Mouse (Mus musculus) adrenal gland, postnatal 25 days (tissue): ENCODE measurements around the gene Gm11127. TPM values are rescaled to one million over a fixed set of nuclear protein-coding genes. Genes with fewer than 3 reads are reported as not detected.
"Not testable (repeated sequence)": the region's sequence is repeated elsewhere in the genome, so short reads cannot be mapped to it uniquely, and the experiment has no call there.

Source experiments
- DNase-seq: peaks from one replicate; pipeline ENCODE4 v3.0.0; 2021; ENCODE audit warnings: mixed read lengths
- total RNA-seq: library from RNA; stranded (reverse); gene quantifications from 2 replicates; pipeline ENCODE4 v1.2.3, GENCODE M21; 2021

Gm11127 gene
- total RNA-seq, 1 experiment from 2014 or later = 2.2 TPM

DNA sequence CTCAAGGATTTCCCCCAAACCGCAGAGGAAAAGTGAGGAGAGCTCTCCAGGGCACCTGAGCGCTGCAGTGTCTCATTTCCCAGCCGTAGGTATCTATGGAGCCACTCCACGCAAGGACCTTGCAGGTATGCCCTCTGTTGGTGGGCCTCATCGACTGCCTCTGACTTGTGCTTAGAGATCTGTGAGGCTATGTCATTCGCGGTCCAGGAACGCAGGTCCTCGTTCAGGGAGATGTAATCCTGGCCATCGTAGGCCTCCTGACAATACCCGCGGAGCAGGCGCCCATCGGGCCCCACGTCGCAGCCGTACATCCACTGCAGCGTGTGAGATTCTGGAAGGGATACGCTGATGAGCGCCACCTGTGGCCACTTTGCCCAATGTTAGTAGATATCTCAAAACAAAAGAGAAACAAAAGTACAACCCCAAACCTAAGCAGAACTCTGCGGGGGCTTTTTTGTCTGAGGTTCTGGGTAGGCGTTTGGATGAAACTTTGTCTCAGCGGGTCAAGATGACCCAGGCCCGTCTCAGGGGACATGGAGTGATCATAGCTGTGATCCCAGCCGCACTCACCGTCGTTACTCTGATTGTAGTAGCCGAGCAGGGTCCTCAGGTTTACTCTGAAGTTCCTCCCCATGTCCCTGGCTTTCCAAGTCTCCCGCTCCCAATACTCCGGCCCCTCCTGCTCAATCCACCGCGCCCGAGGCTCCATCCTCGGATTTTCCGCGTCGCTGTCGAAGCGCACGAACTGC, 26.4 kb downstream of the Gm11127 start:
- DNase-seq = peak; percentile 25

DNA sequence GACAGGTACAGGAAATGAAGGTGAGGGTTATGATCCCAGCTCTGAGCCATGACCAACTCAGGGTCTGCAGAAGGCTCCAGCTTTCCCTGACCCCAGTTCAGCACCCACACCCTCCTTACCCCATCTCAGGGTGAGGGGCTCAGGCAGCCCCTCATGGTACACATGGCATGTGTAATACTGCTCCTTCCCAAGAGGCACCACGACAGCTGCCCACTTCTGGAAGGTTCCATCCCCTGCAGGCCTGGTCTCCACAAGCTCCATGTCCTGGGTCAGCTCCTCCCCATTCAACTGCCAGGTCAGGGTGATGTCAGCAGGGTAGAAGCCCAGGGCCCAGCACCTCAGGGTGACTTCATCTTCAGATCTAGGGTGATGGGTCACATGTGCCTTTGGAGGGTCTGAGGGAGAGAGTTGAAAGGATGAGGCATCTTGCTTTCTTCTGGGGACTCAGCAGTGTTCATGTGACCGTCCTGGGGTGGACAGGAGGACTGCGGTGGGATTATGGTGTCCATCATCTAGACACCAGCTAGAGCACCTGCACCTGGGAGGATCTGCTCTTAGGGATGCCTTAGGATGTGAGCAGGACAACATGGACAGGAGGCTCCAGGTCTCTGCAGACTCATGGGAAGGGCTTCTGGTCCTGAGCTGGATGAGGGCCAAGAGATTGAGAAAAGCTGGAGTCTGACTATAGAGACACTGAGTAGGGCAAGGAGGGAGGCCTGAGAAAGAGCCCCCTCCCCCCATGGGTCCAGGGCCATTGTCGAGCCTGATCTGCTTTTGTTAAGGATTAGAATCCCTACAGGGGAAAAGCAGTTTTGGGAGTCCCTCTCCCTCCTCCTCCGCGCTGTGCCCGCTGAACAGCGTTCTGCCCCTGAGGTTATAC, 27.2 kb downstream of the Gm11127 start:
- not testable (repeated sequence) for DNase-seq

DNA sequence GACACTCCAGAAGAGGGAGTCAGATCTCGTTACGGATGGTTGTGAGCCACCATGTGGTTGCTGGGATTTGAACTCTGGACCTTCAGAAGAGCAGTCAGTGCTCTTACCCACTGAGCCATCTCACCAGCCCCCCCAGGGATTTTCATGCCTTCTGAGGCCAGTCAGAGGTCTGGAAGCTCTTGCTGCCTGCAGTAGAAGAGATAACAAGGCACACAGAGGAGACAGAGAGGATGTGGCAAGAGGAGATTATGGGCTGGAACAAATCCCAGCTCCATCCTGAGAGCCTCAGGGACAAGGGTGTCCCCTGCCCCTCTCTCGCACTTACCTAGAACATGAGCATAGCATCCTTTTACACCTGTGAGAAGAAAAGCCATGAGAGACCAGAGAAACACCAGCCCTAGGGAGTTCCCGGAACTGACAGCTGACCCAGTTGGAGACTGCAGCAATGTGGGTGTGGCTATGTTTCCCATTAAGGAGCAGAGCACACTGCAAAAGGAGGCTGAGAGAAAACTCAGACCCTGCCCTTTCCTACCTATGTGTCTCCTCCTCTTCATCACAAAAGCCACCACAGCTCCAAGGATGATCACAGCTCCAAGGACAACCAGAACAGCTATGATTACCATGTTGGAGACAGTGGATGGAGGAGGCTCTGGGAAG, 28.0 kb downstream of the Gm11127 start:
- not testable (repeated sequence) for DNase-seq

DNA sequence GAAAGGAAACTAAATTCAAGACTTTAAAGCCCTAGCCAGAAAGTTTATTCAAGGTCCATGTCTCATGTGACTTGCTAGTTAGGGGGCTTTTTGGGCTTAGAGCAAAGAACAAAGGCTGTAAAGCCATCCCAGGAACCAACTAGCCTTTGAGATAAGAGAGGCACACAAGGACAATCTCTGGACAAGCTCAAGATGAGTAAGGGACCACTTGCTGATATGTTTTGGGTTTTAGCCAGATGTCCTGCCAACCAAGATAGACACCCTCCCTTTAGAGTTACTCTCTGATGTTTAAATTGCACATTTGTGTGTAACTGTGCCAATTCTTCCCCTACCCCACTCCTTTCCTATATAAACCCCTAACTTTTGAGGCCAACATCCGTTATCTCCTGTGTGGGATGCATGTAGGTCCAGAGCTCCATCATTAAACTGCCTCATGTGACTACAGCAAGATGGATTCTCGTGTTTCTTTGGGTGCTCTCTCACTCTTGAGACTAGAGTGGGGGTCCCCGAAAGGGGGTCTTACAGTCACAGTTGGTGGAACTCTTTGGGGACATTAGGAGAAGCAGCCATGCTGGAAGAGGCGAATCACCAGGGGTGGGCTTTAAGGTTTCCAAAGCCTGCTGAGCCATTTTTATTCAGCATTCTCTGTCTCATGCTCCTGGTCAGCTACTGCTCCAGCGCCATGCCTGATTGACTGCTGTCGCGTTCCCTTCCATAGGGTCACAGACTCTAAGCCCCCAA, 29.1 kb downstream of the Gm11127 start:
- DNase-seq = no peak

DNA sequence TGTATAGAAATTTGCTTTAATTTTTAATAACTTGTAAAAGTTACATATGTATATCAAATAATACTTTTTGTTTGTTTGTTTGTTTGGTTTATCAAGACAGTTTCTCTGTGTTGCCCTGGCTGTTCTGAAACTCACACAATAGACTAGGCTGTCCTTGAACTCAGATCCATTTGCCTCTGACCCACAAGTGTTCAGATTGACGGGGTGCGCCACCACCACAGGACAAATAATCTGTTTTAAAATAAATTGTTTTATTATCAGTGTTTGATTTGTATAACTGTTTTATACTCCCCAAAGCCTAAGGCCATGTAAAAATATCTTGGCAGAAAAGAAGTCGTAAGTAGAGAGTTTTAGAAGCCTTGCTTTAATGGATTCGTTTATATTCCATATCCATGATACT, 30.5 kb downstream of the Gm11127 start:
- DNase-seq = no peak

DNA sequence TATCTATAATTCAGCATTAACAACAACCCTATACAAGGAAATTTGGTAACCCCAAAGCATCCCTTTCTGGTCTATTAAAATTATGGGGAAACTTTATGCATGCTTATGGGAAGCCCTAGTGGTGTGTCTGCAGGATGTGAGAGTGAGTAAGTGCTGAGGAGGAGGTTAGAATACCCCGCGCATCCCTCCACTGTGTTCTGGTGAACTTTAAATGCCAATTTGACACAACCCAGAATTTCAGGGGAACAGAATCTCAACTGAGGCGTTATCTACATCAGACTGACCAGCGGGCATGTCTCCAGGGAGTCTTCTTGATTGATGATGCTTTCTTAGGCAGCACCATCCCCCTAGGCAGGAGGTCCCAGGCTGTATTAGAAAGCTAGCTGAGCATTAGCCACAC, 32.3 kb downstream of the Gm11127 start:
- no peak for DNase-seq

DNA sequence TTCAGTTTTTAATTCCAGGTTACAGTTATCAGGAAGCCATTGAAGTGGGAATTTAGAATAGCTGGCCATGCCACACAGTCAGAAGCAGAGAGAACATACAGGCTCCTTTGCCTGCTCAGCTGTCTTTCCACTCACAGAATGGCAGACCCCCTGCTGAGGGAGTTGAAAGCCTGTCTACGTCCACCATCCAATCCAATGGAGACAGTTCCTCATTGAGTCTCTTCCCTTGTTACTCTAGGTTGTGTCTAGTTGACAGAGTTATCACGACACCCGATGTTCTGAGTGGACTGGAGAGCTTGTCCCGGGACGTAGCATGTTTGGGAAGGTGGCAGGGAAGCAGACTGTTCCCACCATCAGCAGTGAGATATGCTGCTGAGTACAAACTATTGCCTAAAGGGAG, 33.0 kb downstream of the Gm11127 start:
- no peak for DNase-seq

DNA sequence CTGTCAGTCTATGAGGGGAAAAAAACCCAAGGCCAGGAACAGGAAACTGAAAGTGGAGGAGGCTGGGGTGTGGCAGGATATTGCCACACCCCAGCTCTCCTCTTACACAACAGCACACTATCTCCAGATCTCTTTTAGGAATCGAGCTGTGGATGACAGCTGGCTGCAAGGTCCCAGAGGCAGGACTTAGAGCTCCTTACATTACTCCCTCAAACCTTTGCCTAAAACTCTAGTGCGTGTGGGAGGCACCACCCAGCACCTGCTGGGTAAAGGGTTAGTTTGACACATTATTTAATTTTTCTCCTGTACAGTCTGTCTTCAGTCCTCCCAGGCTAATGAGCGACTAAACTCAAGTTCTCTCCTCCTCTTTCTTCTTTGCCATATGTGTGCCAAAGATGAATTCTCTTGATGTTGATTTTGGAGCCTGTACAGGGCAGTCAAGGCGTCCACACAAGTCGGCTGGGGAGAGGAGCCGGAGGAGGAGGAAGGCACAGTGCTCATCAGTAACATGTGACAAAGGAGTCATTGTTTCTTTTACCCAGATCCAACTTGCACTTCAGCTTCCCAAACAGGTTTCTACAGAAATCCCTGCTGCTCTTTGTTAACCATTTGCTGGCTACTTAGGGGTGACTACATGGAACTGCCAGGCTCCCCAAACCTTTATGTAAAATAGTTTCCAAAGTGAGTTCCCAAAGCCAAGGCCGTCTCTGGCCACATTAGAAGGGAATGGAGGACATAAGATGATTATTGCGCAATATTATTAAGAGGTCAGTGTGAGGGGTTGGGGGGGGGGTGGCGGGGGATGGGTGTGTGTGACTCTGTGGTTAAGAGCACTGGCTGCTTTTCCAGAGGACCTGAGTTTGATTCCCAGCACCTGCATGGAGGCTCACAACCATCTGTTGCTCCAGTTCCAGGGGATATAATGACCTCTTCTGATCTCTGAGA, 34.2 kb downstream of the Gm11127 start:
- DNase-seq = no peak

DNA sequence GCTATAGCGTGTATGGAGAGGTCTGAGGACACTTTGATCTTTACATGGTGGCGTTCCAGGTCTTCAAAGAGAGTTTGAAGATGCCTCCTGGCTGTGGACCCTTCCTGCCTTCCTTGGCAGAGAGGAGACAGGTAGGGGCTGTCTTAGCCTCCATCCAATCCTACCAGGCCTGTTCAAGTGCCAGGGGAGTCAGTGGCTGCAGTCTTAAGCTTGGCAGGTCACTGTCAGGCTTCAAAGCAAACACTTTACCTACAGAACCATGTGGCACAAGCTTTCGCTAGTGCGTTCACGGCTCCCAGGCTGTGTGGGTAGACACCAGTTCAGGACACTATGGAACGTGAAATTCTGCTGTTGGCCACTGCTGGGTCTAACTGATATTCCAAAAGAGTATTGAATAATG, 35.2 kb downstream of the Gm11127 start:
- DNase-seq = no peak

DNA sequence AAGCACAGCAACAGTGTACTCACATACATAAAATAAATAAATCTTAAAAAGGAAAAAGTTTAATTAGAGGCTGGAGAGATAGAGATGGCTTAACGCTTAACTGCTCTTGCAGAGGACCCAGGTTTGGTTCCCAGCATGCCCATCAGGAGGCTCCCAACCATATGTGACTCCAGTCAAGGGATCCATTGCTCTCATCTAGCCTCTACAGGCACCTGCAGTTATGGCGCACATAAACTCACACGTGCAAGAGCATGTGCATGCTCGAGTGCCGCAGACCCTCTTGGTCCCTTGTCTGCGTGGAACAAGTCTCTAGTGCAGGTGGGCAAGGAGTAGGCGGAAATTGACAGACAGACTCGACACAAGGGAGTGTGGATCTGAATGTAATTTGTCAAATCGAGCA, 36.1 kb downstream of the Gm11127 start:
- DNase-seq = no peak

DNA sequence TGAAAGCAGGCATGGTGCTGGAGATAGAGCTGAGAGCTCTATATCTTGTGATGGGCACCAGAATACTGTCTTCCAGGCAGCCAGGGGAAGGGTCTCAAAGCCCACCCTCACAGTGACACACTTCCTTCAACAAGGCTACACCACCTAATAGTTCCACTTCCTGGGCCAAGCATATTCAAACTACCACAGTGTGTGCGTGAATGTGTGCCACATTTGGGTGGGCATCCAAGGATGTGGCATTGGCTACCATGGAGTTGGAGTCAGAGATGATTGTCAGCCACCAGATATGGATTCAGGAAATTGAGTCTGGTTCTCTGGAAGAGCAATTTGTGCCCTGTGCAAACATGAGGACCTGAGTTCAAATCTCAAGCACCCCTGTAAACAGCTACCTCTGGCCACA, 36.9 kb downstream of the Gm11127 start:
- no peak for DNase-seq

DNA sequence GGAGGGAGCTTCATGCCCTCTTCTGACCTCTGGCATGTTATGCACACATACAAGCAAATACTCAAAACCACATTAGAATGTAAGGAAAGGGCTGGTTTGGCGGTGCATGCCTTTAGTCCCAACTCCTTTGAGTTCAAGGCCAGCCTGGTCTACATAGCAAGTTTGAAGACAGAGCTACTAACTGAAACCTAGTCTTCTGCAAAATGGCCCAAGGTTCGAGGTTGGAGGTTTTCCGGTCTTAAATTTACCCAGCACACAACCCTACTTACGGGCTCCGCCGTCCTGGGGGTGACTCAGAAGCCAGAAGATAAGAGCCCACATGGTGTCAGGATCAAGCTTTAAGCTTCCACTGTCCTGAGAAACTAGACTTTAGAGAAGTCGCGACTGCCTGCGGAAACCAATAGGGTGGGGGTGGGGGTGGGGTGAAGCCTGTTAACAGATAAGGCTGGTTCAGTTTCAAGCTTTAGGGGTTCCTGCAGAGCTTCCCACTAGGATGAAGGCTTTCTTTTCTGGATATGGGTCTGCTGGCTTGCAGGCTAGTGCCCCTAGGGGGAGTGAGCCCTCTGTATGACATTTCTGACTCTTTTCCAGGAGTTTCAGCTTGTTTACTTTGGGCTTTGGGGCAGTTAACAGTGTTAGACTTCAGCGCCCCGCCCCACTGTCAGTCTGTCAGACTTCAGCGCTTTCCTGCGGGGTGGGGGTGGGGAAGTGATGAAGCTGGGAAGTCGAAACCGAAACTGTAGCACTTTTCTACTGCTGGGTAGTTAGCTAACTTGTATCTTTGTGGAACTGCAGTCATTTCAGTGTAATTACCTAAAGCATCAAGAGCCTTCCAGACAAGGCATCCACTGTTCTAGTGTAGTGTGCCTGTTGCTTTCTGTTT, 37.7 kb downstream of the Gm11127 start, which contains the start of gene H2-T24:
H2-T24 (minus strand) TSS at position 370 of the 883 bp plus-strand sequence.
- DNase-seq = peak; percentile 60

DNA sequence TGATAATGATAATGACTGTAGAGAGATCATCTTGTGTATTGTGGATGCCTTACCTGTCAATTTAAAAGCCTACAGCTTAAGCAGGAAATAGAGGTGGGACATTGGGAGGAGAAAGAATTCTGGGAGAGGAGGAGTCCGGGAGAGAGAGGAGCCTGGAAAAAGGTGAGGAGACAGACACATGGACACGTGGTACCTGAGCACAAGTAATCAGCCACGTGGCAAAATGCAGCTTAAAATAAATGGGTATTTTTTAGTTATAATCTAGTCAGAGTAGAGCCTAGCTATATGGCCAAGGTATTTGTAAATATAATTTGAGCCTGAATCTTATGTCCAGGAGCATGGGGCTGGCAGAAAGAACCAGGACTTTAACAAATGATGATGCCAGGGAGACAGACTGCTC, 38.7 kb downstream of the Gm11127 start:
- DNase-seq = no peak

DNA sequence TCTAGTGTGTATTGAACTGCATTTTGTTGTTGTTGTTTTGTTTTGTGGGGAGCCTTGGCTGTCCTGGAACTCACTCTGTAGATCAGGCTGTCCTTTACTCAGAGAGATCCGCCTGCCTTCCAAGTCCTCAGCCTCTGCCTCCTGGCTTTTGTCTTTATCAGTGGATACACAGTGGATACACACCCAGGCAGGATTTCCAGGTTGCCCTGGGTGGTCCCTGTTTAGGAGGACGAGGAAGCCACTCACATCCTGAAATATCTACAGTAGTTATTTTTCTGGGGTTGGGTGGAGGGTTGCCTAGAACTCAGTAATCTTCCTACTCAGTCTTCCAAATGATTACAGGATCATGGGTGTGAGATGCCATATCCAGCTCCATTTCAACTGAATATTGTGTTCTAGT, 39.2 kb downstream of the Gm11127 start:
- no peak for DNase-seq

DNA sequence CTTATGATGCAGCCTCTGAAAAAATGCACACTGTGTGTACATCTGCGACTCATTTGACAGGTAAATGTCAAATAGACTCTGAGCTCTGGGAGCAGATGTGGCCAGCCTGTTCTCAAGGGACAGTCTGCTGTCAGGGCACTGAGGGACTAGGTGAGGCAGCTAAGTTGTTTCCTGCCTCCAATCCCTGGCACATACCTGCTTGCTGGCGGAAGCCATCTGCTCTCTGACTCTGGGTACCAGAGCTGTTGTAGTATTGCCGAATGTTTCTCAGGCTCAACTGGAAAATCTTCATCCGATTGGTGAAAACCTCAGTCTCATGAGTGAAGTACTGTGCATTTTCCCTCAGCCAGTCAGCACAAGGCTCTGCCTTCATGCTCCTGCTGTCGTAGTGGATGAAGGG, 41.1 kb downstream of the Gm11127 start:
- no peak for DNase-seq

DNA sequence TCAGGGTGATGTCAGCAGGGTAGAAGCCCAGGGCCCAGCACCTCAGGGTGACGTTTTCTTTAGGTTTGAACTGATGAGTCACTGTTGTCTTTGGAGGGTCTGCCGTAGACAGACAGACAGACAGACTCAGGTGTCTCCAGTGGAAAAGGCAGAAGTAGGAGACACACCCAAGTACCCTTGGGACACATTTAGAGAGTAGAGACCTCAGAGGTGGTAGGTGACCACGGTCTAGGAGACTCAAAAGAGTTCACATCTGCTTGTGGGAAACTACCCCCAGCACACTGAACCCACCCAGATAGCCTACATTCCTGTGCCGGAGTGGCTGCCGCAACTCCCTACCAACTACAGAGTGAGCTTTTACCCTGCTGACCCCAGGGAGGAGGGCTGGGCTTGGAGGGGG, 43.2 kb downstream of the Gm11127 start:
- no peak for DNase-seq
